Mouse (Mus musculus) kidney, postnatal 0 days (tissue): ENCODE measurements at regions not wholly inside any gene's neighbourhood (a gene's known extent, or its start where the extent isn't known, plus 50 kb on each side); places are given as distances from the start of the nearest gene placed in this dataset.

Source experiments
- ATAC-seq: fragments of 200-750 bp; cut with Nextera tagmentation; replicated peaks from 2 replicates; pipeline ENCODE4 v1.8.0; 2017; ENCODE audit warnings: low read depth, moderate number of reproducible peaks, moderate TSS enrichment, moderate library complexity; ENCODE audit not compliant: low FRiP score
- DNase-seq: peaks from one replicate; pipeline ENCODE4 v3.0.0-alpha.2; 2016; ENCODE audit warnings: low spot score
- H3K27ac ChIP-seq: fragments of 300-500 bp; sonication (generic); 2 replicates; pipeline ENCODE4 v1.5.1; 2014; ENCODE audit warnings: mild to moderate bottlenecking
- H3K27me3 ChIP-seq: fragments of 300-500 bp; sonication (generic); 2 replicates; pipeline ENCODE4 v1.6.1; 2014; ENCODE audit warnings: low read length, mixed read lengths; ENCODE audit not compliant: insufficient read depth
- H3K36me3 ChIP-seq: fragments of 300-500 bp; sonication (generic); 2 replicates; pipeline ENCODE4 v1.6.1; 2014; ENCODE audit warnings: low read length, mixed read lengths; ENCODE audit not compliant: insufficient read depth
- H3K4me1 ChIP-seq: fragments of 300-500 bp; sonication (generic); replicated peaks from 2 replicates; pipeline ENCODE4 v1.6.1; 2014; ENCODE audit warnings: antibody characterized with exemption, low read length, mixed read lengths; ENCODE audit not compliant: insufficient read depth
- H3K4me2 ChIP-seq: fragments of 300-500 bp; sonication (generic); 2 replicates; pipeline ENCODE4 v1.6.1; 2014; ENCODE audit warnings: mild to moderate bottlenecking, low read length, moderate library complexity, mixed read lengths
- H3K4me3 ChIP-seq: fragments of 300-500 bp; sonication (generic); replicated peaks from 2 replicates; pipeline ENCODE4 v1.5.1; 2014; ENCODE audit warnings: low read depth, low read length
- H3K9ac ChIP-seq: fragments of 300-500 bp; sonication (generic); 2 replicates; pipeline ENCODE4 v1.6.1; 2014; ENCODE audit warnings: low read depth, low read length
- H3K9me3 ChIP-seq: fragments of 300-500 bp; sonication (generic); replicated peaks from 2 replicates; pipeline ENCODE4 v1.6.1; 2016; ENCODE audit warnings: low read length, inconsistent platforms, mixed read lengths
- CTCF ChIP-seq: IDR thresholded peaks from 2 replicates; pipeline ENCODE4 v1.5.1; 2016; ENCODE audit warnings: antibody characterized with exemption, low read depth, mild to moderate bottlenecking, moderate library complexity
- WGBS: fragments of 180-500 bp; shearing (Covaris S2); extraction: QIAGEN DNeasy Blood & Tissue Kit; methylation state at CpG from one replicate; pipeline ENCODE4 v1.1.7; 2014; 5-methylcytosine and 5-hydroxymethylcytosine counted together

- no peak for ATAC-seq
- no peaks in the 10 kb centered on the region for H3K36me3 ChIP-seq
- no peaks in the 10 kb centered on the region for H3K9me3 ChIP-seq
- 82% methylated on average over 14 of the region's 14 CpGs for WGBS
- no peak overlapping the region for H3K4me3 ChIP-seq
- no peaks in the 10 kb centered on the region for H3K4me1 ChIP-seq
- H3K4me2 ChIP-seq, result no peak overlapping the region
- no peaks in the 10 kb centered on the region for H3K27me3 ChIP-seq
- no peak for TF ChIP-seq CTCF
- H3K9ac ChIP-seq, result no peak overlapping the region
- no peak overlapping the region for H3K27ac ChIP-seq
- DNase-seq, result no peak
Observed at GRCm38 (mm10) chr2:73985238-73985910, 74.2 kb upstream of the Atp5g3 start.

GRCm38 (mm10) chr2:73983166-73983565 is 72.0 kb upstream of the Atp5g3 start:
- Histone ChIP-seq H3K9me3 (no peaks in the 10 kb centered on the region), H3K4me3 (no peak overlapping the region), H3K9ac (no peak overlapping the region), H3K36me3 (no peaks in the 10 kb centered on the region), H3K4me1 (no peaks in the 10 kb centered on the region), H3K4me2 (no peak overlapping the region), H3K27ac (no peak overlapping the region), H3K27me3 (no peaks in the 10 kb centered on the region)
- ATAC-seq (no peak), DNase-seq (peak; percentile 61)
- no peak for TF ChIP-seq CTCF
- WGBS, result 11% methylated on average over 4 of the region's 4 CpGs

GRCm38 (mm10) chr2:73978072-73978471 is 66.9 kb upstream of the Atp5g3 start:
- Histone ChIP-seq H3K4me3 (no peak overlapping the region), H3K36me3 (no peaks in the 10 kb centered on the region), H3K4me2 (no peak overlapping the region), H3K27me3 (no peaks in the 10 kb centered on the region), H3K27ac (no peak overlapping the region), H3K4me1 (no peaks in the 10 kb centered on the region), H3K9me3 (no peaks in the 10 kb centered on the region), H3K9ac (no peak overlapping the region)
- no peak for TF ChIP-seq CTCF
- DNase-seq, result no peak
- no peak for ATAC-seq
- 20% methylated on average over 15 of the region's 15 CpGs for WGBS

- no peak for ATAC-seq
- H3K9ac ChIP-seq, result no peak overlapping the region
- H3K4me2 ChIP-seq, result no peak overlapping the region
- TF ChIP-seq CTCF, result no peak
- no peak overlapping the region for H3K4me3 ChIP-seq
- no peak overlapping the region for H3K27ac ChIP-seq
- no peaks in the 10 kb centered on the region for H3K4me1 ChIP-seq
- no peak for DNase-seq
- 75% methylated on average over 3 of the region's 3 CpGs for WGBS
- H3K9me3 ChIP-seq, result no peaks in the 10 kb centered on the region
- no peaks in the 10 kb centered on the region for H3K27me3 ChIP-seq
- no peaks in the 10 kb centered on the region for H3K36me3 ChIP-seq
Observed at GRCm38 (mm10) chr2:73973774-73974173, 62.6 kb upstream of the Atp5g3 start.

- no peak for TF ChIP-seq CTCF
- H3K9me3 ChIP-seq, result no peaks in the 10 kb centered on the region
- no peaks in the 10 kb centered on the region for H3K27me3 ChIP-seq
- no peak overlapping the region for H3K4me3 ChIP-seq
- no peak for ATAC-seq
- H3K4me2 ChIP-seq, result no peak overlapping the region
- no peaks in the 10 kb centered on the region for H3K36me3 ChIP-seq
- DNase-seq, result no peak
- no peak overlapping the region for H3K27ac ChIP-seq
- 0 out of 2 replicates have a peak, but pooled peaks cover 5% of the 10 kb centered on the region for H3K4me1 ChIP-seq
- no peak overlapping the region for H3K9ac ChIP-seq
- 71% methylated on average over 7 of the region's 7 CpGs for WGBS
Observed at GRCm38 (mm10) chr2:73967618-73968017, 56.5 kb upstream of the Atp5g3 start.

- Histone ChIP-seq H3K9me3 (no peaks in the 10 kb centered on the region), H3K4me1 (0 out of 2 replicates have a peak, but pooled peaks cover 5% of the 10 kb centered on the region), H3K9ac (no peak overlapping the region), H3K4me2 (no peak overlapping the region), H3K27ac (no peak overlapping the region), H3K27me3 (no peaks in the 10 kb centered on the region), H3K36me3 (no peaks in the 10 kb centered on the region), H3K4me3 (no peak overlapping the region)
- DNase-seq, result peak; percentile 80
- WGBS, result 12% methylated on average over 4 of the region's 4 CpGs
- no peak for ATAC-seq
- peak; percentile 80 for TF ChIP-seq CTCF
Observed at GRCm38 (mm10) chr2:73965595-73965994, 54.5 kb upstream of the Atp5g3 start.
